Mouse (Mus musculus) neural tube, embryonic 14.5 days (tissue): Measurements from ENCODE around the gene Sult6b2. TPM values are rescaled to one million over a fixed set of nuclear protein-coding genes. Genes with fewer than 3 reads are reported as not detected.
A peak's percentile ranks its signal among the peaks of the same experiment; 100 is the strongest.

ENCODE experiments used
- ATAC-seq: fragments of 200-750 bp; cut with Nextera tagmentation; 2 replicates; pipeline ENCODE4 v1.8.0; 2017; ENCODE audit warnings: low read depth, mild to moderate bottlenecking, moderate TSS enrichment, moderate library complexity
- H3K27ac ChIP-seq: fragments of 300-500 bp; sonication (generic); 2 replicates; pipeline ENCODE4 v1.5.1; 2014; ENCODE audit warnings: low read depth, mild to moderate bottlenecking, control low read depth, low read length, moderate library complexity, mixed read lengths
- H3K27me3 ChIP-seq: fragments of 300-500 bp; sonication (generic); 2 replicates; pipeline ENCODE4 v1.6.1; 2014; ENCODE audit warnings: low read length; ENCODE audit not compliant: control insufficient read depth, insufficient read depth
- H3K36me3 ChIP-seq: fragments of 300-500 bp; sonication (generic); 2 replicates; pipeline ENCODE4 v1.6.1; 2014; ENCODE audit warnings: low read length, mixed read lengths; ENCODE audit not compliant: control insufficient read depth, insufficient read depth
- H3K4me1 ChIP-seq: fragments of 300-500 bp; sonication (generic); 2 replicates; pipeline ENCODE4 v1.6.1; 2014; ENCODE audit warnings: low read length; ENCODE audit not compliant: control insufficient read depth, insufficient read depth
- H3K4me2 ChIP-seq: fragments of 300-500 bp; sonication (generic); 2 replicates; pipeline ENCODE4 v1.6.1; 2014; ENCODE audit warnings: mild to moderate bottlenecking, low read depth, low read length, control low read depth
- H3K4me3 ChIP-seq: fragments of 300-500 bp; sonication (generic); 2 replicates; pipeline ENCODE4 v1.5.1; 2014; ENCODE audit warnings: low read depth, low read length, control low read depth, mixed read lengths
- H3K9ac ChIP-seq: fragments of 300-500 bp; sonication (generic); replicated peaks from 2 replicates; pipeline ENCODE4 v1.6.1; 2014; ENCODE audit warnings: low read depth, mild to moderate bottlenecking, control low read depth, low read length, mixed read lengths
- H3K9me3 ChIP-seq: fragments of 300-500 bp; sonication (generic); 2 replicates; pipeline ENCODE4 v1.6.1; 2016; ENCODE audit warnings: low read length; ENCODE audit not compliant: control insufficient read depth
- WGBS: fragments of 180-500 bp; shearing (Covaris S2); extraction: QIAGEN DNeasy Blood & Tissue Kit; methylation state at CpG from one replicate; pipeline ENCODE4 v1.1.7; 2014; 5-methylcytosine and 5-hydroxymethylcytosine counted together
- polyA plus RNA-seq: library from polyadenylated mRNA; unstranded; fragments of >200 nt; fragmentation: Nextera tagmentation; extraction: Ambion mirVana; gene quantifications from 2 replicates; pipeline ENCODE4 v1.2.1, GENCODE M21; 2014

Sult6b2 gene
- polyA plus RNA-seq, 1 experiment from 2014 or later = 0.09 TPM

DNA sequence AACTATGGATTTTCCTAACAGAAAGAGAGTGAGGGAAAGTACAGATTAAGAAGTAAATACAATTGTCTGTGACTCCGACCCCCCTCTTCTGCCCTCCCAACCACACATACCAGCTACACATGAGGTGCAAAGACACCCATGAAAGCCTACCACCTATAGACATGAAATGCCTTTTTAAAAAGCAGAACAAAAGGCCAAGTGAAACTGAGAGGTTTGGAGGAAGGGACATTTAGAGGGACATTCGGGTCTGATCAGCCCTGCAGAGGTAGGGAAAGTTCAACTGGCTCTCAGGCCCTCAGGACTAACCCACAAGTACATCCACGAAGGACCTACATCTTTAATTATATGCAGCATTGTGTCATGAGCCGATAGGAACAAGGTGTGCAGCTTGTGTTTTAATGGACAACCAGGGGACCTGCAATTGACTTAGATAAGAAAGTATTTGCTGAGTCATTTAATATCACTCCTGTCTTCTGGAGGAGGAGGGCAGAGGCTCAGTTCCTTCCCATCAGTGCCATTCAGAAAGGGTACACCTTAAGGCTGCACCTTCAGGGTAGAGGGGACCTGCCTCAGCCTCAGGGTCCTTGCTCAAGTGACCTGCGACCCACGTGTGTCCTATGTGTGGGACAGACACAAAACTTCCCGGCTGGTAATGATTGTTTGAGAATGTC is 4.5 kb downstream of the Sult6b2 start:
- H3K9me3 ChIP-seq = no peaks in the 10 kb centered on the region
- ATAC-seq = no peak
- no peak overlapping the region for H3K4me3 ChIP-seq
- no peaks in the 10 kb centered on the region for H3K27me3 ChIP-seq
- no peak overlapping the region for H3K27ac ChIP-seq
- 88% methylated on average over 7 of the region's 7 CpGs for WGBS
- no peak overlapping the region for H3K9ac ChIP-seq
- no peaks in the 10 kb centered on the region for H3K36me3 ChIP-seq
- no peaks in the 10 kb centered on the region for H3K4me1 ChIP-seq
- H3K4me2 ChIP-seq = no peak overlapping the region

- H3K36me3 ChIP-seq = no peaks in the 10 kb centered on the region
Measured at GRCm38 (mm10) chr6:142798837-142799236, 5.5 kb downstream of the Sult6b2 start.

DNA sequence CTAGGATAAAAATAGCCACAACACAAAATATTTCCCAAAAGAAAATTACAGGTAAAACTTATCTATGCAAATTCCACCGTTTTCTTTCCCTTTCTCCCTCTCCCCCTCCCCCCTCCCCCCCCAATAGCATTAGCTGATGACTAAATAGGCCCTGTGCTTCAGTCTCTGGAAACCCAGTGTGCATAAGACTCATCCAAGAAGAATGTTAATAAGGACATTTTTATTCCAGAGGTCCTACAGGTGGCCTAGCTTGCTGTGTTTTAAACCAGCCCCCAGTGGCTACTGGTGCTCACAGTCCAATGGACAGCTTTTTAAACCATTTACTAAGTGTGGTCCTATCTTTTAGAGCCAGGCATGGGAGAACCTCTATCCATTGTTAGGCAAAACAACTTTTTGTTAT is 6.3 kb downstream of the Sult6b2 start:
- Histone ChIP-seq H3K9me3 (no peaks in the 10 kb centered on the region), H3K36me3 (no peaks in the 10 kb centered on the region), H3K9ac (no peak overlapping the region), H3K4me1 (peaks cover 9% of the 10 kb centered on the region), H3K27me3 (no peaks in the 10 kb centered on the region), H3K4me2 (no peak overlapping the region), H3K4me3 (no peak overlapping the region), H3K27ac (no peak overlapping the region)
- no peak for ATAC-seq
- 57% methylated on average over 1 of the region's 1 CpGs for WGBS

More at GRCm38 (mm10) chr6:142798837-142799236, 5.5 kb downstream of the Sult6b2 start:
- Histone ChIP-seq H3K9me3 (no peaks in the 10 kb centered on the region), H3K27me3 (no peaks in the 10 kb centered on the region), H3K4me3 (no peak overlapping the region), H3K27ac (no peak overlapping the region), H3K4me1 (peaks cover 1% of the 10 kb centered on the region; the same call in 1 of the 2 replicates), H3K4me2 (no peak overlapping the region), H3K9ac (no peak overlapping the region)
- no peak for ATAC-seq
- WGBS = 79% methylated on average over 9 of the region's 9 CpGs

DNA sequence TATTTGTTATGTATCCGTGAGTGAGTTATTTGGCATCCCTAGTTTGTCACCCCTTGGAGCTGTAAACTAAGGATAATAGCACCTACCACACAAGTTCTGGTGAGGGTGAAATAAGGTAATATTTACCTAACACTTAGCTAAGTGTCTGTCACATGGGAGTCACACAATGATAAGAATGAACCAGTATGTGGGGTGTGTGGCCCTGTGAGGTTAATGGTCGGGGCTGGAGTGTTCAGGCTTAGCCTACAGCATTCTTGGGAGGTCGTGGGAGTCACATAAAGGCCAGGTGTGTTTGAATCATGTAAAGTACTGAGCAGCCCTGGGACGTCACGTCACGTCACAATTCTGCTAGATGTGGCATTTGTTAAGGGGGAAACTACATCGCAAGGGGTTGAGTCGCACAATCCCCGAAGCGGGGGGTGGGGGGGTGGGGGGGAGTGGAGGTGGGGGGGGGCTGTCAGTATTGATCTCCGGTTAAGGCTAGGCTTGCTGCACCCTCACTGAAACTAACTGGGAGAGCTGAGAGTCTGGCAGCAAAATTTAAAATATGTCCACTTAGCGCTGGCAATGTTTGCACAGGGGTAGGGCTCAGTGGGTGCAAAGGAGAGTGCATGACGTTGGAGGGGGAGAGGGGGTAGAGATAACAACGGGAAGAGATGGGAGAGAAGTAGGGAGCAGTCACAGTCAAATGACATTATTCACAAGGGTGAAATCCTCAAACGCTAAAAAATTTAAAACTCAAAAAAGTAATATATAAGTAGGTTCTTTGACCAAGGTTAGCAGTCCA is 8.5 kb downstream of the Sult6b2 start:
- WGBS = 85% methylated on average over 15 of the region's 15 CpGs
- no peak for ATAC-seq

DNA sequence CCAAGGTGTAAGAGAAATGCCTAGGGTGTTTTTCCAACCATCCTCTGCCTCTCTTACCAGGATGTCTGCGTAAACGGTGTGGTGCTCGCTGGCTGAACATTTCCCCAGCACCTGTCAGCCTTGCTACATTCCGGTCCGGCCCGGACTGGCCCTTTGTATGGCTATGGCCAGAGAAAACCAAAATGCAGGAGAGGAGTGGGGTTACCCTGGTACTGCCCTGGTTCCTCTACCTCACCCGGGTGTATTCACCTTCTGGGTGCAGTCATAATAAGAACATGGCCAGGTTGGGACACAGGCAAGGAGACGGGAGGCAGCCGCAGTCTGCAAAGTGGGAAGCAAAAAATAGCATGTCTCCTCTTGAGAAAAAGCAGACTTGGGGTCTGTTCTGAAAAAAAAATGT is 9.2 kb downstream of the Sult6b2 start:
- Histone ChIP-seq H3K9ac (no peak overlapping the region), H3K36me3 (no peaks in the 10 kb centered on the region), H3K4me2 (no peak overlapping the region), H3K4me1 (peaks cover 9% of the 10 kb centered on the region), H3K4me3 (no peak overlapping the region), H3K9me3 (no peaks in the 10 kb centered on the region), H3K27me3 (no peaks in the 10 kb centered on the region), H3K27ac (no peak overlapping the region)
- ATAC-seq = no peak
- 92% methylated on average over 9 of the region's 9 CpGs for WGBS

More for the DNA sequence above, 8.5 kb downstream of the Sult6b2 start:
- no peaks in the 10 kb centered on the region for H3K9me3 ChIP-seq
- no peaks in the 10 kb centered on the region for H3K36me3 ChIP-seq
- H3K9ac ChIP-seq = no peak overlapping the region
- no peak overlapping the region for H3K4me3 ChIP-seq
- H3K27me3 ChIP-seq = no peaks in the 10 kb centered on the region
- H3K27ac ChIP-seq = no peak overlapping the region
- H3K4me1 ChIP-seq = peaks cover 9% of the 10 kb centered on the region
- no peak overlapping the region for H3K4me2 ChIP-seq

- Histone ChIP-seq H3K36me3 (no peaks in the 10 kb centered on the region), H3K9ac (no peak overlapping the region), H3K27me3 (no peaks in the 10 kb centered on the region), H3K4me1 (peaks cover 9% of the 10 kb centered on the region), H3K27ac (no peak overlapping the region), H3K9me3 (no peaks in the 10 kb centered on the region), H3K4me2 (no peak overlapping the region), H3K4me3 (no peak overlapping the region)
- peak; percentile 83 for ATAC-seq
- 11% methylated on average over 7 of the region's 7 CpGs for WGBS
Measured at GRCm38 (mm10) chr6:142793468-142793867, 10.8 kb downstream of the Sult6b2 start.

- ATAC-seq = no peak
- Histone ChIP-seq H3K27ac (no peak overlapping the region), H3K9me3 (no peaks in the 10 kb centered on the region), H3K9ac (no peak overlapping the region), H3K4me1 (peaks cover 9% of the 10 kb centered on the region), H3K4me2 (no peak overlapping the region), H3K27me3 (no peaks in the 10 kb centered on the region), H3K36me3 (no peaks in the 10 kb centered on the region), H3K4me3 (no peak overlapping the region)
- WGBS = 56% methylated on average over 13 of the region's 13 CpGs
Measured at GRCm38 (mm10) chr6:142792241-142792968, 11.9 kb downstream of the Sult6b2 start.

- Histone ChIP-seq H3K4me1 (peaks cover 9% of the 10 kb centered on the region), H3K4me2 (no peak overlapping the region), H3K4me3 (no peak overlapping the region), H3K27me3 (no peaks in the 10 kb centered on the region), H3K36me3 (no peaks in the 10 kb centered on the region), H3K9me3 (no peaks in the 10 kb centered on the region), H3K9ac (no peak overlapping the region), H3K27ac (no peak overlapping the region)
- WGBS = 89% methylated on average over 10 of the region's 10 CpGs
- ATAC-seq = no peak
Measured at GRCm38 (mm10) chr6:142789736-142790135, 14.6 kb downstream of the Sult6b2 start.
